Mouse (Mus musculus): ENCODE data around the gene Gemin6. TPM values are rescaled to one million over a fixed set of nuclear protein-coding genes. Genes with fewer than 3 reads are reported as not detected.

Gemin6 gene
- polyA plus RNA-seq (2012; fragmentation: generic; extraction: Trizol), result 1 to 10 TPM; 2.0 to 9.7 TPM

GRCm38 (mm10) chr17:80224326-80225116 is at the start of gene Gemin6:
TSS of gene Gemin6 (plus strand) at chr17:80224441.

GRCm38 (mm10) chr17:80206671-80207581 is 17.3 kb upstream of the Gemin6 start, which contains the start of the genes Srsf7 and Ttc39d:
TSS of gene Srsf7 (minus strand) at chr17:80207307.
TSS of gene Ttc39d (plus strand) at chr17:80207460.

Other genes starting within 250 kb of the Gemin6 start
- gene Hnrnpll, start 162.1 kb upstream of the Gemin6 start, polyA plus RNA-seq (2012; fragmentation: generic; extraction: Trizol), result 10 to 100 TPM in 1 of 2 experiments, 1 to 10 TPM in 1; 2.8 to 16.9 TPM
- 1 to 10 TPM in 1 of 2 experiments, under 1 TPM in 1; 0.43 to 3.8 TPM for gene Galm, start 97.0 kb upstream of the Gemin6 start, polyA plus RNA-seq (2012; fragmentation: generic; extraction: Trizol)
- gene Srsf7, start 17.1 kb upstream of the Gemin6 start, polyA plus RNA-seq (2012; fragmentation: generic; extraction: Trizol), result 10 to 100 TPM; 73.9 to 83.3 TPM
- gene Ttc39d, start 17.0 kb upstream of the Gemin6 start, polyA plus RNA-seq (2012; fragmentation: generic; extraction: Trizol), result under 1 TPM in 1 of 2 experiments, not detected in 1; 0.02 TPM
- 10 to 100 TPM; 31.5 to 63.8 TPM for gene Morn2, start 65.8 kb downstream of the Gemin6 start, polyA plus RNA-seq (2012; fragmentation: generic; extraction: Trizol)
- gene Dhx57, start 66.0 kb downstream of the Gemin6 start, polyA plus RNA-seq (2012; fragmentation: generic; extraction: Trizol), result 10 to 100 TPM in 1 of 2 experiments, under 1 TPM in 1; 0.64 to 12.1 TPM
- gene Arhgef33, start 83.0 kb downstream of the Gemin6 start, polyA plus RNA-seq (2012; fragmentation: generic; extraction: Trizol), result under 1 TPM in 1 of 2 experiments, not detected in 1; 0.32 TPM
- gene Gm10190, start 149.1 kb downstream of the Gemin6 start, polyA plus RNA-seq (2012; fragmentation: generic; extraction: Trizol), result not detected

Measured in C3H10T1/2 (cell line).